Mouse (Mus musculus) urinary bladder, postnatal 36 days (tissue): ENCODE data around the gene Eprs.
A peak's percentile ranks its signal among the peaks of the same experiment; 100 is the strongest.

Source experiments
- DNase-seq, 2 experiments: peaks; one replicate each; pipeline ENCODE4 v3.0.0; 2022; ENCODE audit warnings: low spot score in 2 of 2, mixed read lengths in 1 of 2

The Eprs gene

DNA sequence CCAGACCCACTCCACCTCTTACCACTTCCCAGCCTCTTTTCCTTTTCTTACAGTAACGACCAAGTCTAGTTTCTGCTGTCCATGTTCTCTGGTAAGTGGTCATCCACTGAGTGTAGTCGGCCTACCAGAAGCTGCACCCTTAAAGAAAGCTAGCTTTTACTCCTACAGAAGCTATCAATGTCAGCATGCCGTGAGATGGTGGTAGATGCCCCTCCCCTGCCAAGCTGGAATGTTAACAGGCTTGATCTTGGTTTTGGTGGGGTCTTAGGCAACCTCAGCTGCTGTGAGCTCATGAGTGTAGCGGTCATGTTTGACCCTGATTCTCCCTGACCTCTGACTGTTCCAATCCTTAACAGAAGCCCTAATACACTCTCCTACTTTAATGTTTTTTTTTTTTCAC, 4.6 kb upstream of the Eprs start:
- DNase-seq = no peak

DNA sequence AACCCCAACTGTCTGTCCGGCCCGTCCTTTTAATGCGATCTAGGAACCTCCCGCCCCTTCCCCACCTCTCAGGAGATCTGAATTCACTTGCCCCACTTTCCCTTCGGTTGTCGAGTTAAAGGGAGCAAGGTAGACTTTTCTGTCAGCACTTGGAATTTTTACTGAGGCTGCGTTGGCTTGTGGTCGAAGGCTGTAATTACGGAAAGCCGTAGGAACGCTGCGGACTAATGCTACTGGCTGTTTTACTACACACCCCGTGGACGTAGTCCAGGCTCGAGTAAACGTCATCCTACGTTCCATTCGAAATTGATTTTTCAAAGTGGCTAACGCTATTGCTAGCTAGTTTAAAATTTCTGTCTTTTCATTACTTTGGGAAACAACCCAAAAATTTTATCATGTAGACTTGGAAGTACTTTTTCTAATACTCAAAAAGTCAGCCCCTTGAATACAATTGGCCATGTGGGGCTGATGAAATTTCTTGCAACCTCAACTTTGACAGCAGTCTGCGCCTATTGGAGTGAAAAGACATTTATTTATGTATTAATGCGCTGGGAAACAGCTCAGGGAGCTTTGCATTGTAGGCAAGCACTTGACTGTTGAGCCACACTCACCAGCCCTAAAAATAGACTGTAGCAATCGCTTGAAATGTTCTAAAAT, 810 bp downstream of the Eprs start:
- peak; percentile 20 to 35 for DNase-seq

DNA sequence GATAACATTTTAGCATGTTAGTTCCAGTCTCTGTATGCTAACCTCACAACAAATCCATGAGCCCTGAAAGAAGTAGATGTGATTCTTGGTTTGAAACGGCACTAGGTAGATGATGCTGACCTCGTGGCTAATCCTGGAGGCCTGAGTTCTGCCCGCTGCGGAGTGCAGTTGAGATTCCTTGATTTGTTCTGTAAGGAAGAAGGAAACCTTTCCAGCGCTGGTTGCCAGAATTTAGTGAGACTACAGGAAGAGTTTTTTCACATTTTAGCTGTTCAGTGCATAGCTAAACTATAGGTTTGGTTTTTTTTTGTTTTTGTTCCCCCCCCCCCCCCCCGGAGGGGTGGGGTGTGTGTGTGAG, 1.3 kb downstream of the Eprs start:
- DNase-seq = no peak

DNA sequence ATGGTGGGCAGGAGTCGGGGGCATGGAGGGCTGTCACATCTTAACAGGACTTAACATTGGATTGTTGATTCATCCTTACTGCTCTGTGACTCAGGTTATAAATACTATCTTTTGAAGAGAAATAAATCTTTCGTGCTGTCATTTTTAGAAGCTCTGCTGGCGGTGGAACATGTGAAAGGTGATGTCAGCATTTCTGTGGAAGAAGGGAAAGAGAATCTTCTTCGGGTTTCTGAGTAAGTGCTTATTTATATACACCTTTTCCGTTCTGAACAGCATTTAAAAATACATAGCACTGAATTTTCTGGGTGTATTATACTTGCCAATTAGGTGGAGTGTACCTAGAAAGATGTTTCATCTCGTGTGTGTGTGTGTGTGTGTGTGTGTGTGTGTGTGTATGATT, 4.5 kb downstream of the Eprs start:
- no peak for DNase-seq

DNA sequence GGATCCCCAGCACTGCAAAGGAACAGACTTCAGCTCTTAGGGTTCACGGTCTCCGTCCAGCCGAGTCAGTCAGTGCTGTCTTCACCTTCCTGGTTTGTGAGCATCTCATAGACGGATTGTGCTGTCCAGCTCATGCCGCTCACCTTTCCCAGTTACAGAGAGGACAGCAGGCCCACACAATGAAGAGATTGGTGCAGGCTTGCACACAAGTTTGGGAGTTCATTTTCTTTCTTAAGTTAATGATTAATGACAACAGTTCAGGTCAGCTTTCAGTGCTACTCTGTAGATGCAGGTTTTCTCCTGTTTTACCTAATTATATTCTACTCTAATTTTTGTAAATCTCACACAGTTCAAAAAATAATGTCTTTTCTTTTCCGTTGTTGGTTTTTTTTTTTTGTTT, 7.1 kb downstream of the Eprs start:
- no peak for DNase-seq

DNA sequence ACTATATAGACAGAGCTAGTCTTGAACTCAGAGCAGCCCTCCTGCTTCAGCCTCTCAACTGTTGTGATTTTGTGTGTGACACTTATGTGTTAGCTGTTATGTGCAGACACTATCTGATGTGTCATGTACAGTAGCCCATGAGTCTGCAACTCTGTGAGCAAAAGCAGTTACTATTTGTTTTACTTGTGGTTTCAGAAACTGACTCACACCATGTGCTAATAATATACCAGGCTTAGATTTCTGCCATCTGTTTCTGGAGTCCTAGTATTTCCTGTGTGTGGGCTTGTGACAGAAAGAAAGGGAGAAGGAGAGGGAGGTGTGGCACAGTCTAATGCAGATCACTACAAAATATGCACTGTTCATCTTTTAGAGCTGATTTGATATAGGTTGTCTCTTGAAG, 13.5 kb downstream of the Eprs start:
- no peak for DNase-seq

DNA sequence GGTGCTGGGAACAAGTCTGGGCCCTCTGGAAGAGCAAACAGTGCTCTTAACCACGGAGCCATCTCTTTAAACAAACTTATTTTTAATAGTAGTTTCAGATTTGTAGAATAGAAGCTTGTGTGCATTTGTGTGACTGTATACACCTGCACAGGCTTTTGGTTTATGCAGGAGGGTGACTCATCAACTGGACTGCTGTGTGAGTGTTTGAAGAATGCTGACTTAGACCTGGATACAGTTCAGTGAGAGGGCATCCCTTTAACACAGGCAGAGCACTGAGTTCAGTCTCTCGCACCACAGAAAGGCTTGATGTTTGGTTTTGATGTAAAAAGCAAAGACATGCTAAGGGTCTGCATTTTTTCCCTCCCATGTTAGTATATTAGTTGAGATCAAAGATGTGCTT, 14.6 kb downstream of the Eprs start:
- DNase-seq = no peak

DNA sequence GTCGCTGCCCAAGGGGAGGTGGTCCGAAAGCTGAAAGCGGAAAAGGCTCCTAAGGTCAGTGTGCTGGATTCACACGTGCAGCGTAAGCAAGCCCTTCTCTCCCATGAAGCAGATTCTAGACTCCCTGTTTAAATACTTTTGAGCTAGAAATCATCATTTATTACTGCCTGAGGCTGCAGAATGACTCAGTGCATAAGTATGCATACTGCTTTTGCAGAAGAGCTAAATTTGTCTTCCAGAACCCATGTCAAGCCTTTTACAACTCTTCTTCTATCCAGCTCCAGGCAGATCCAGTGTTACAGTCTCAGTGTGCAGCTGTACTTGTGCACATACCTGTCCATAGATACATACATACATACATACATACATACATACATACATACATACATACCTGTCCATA, 38.8 kb downstream of the Eprs start:
- DNase-seq = no peak

DNA sequence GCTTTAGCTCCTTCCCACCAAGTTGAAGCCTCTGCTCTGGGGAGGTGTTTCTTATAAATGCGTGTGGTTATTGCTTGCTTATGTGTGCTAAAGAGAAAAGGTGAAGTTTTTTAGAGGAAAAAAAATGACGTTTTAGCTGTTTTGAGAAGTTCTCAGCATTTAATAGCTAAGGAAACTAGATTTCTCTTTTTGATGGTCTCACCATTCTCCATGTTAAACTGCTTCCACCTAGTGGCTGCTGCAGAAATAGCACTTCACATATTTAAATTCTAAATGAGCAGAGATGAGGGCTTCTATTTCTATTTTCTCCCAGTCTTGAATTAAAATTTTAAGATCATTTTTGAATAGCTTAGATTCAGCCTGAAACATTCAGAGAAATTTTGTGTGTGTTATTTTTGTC, 41.2 kb downstream of the Eprs start:
- DNase-seq = no peak

DNA sequence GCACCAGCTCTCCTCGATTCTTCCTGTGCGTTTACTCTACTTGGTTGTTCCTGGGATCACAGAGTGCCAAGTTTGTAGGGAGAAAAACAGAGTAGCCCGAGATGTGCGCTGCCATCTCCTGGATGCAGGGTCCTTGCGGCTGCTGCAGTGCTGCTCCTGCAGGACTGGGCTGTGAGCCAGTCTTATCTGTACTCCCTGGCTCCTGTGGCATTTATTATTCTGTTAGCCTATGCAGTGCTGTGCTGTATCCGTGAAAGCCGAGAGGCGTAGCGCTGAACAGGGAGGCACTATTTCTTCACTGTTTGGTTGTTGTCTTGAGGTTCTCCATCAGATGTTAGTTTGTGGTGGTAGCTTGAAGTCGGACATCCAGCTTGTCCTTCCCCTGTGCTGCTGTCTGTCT, 43.1 kb downstream of the Eprs start:
- no peak for DNase-seq

DNA sequence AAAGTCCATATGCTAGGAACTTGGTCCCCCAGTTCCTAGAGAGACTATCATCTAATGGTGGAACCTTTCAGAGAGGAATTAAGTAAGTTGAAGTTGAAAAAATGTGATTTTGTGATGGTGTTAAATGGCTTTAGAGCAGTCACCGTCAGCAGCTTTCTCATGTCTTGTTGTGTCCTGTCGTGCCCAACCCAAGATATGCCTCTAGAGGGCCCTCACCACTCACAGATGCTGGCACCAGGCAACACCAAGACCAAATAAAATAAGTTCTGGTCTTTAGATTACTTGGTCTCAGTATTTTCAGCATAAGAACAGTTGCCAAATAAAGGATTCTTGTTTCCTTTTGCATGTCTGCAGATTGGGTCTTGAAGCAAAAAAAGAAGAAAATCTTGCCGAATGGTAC, 47.0 kb downstream of the Eprs start:
- DNase-seq = no peak

DNA sequence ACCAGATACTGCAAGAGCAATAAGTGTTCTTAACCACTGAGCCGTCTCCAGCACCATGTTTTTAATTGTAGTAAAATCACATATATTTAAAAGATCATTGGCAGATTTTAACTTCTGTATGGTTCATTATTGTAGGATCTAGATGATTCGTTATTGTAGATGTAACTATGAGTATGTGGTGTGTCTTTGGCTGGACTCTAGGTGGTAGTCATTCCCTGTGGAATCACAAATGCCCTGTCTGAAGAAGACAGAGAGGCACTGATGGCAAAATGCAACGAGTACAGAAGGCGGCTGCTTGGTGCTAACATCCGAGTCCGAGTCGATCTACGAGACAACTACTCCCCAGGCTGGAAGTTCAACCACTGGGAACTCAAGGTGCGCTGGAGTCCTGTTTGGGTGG, 55.2 kb downstream of the Eprs start:
- DNase-seq = no peak

DNA sequence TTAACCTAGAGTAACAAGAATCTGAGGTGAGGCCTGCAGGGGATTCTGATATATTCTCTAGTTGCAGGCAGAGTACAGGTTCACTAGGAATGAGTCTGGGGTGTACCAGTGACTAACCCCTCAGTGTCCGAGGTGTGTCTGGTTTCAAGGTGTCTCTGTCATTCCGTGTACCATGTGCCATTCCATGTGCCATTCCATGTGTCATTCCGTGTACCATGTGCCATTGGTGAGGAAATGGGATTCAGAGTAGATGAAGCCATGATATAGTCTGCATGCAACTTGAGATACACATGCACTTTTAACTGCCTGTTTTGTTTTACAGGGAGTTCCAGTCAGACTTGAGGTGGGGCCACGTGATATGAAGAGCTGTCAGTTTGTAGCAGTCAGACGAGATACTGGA, 57.0 kb downstream of the Eprs start:
- DNase-seq = no peak

DNA sequence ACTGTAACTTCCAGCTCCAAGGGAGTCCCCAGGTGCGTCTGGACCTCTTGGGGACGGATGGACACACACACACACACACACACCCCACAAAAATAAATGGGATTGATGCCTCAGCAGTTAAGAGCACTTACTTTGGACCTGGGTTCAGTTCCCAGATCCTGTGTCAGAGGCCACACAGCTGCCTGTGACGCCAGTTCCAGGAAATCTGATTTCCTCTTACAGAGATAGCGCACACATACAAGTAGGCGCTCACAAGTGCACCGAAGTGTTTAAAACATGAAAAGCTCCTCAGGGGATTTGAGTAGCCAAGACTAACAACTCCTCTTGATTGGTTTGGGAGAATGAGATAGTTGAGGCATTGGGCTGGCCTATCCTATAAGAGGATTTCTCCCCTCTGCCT, 57.9 kb downstream of the Eprs start:
- no peak for DNase-seq

DNA sequence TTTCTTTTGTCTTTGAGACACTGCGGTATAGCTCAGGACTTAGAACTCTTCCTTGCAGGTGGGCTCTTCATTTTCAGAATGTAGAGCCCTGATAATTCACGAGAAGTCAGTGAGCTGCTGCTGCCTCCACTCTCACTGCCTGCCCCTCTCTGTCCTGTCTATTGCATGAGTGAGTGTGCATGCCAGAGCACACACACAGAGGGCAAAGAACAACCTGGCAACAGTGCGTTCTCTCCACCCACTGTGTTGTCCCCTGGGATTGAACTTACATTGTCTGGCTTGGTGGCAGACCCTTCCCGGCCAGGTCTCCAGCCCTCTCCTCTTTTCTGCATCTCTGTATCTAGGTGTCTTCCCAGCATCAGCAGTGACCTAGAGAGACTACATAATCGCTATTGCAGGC, 63.7 kb downstream of the Eprs start:
- no peak for DNase-seq

DNA sequence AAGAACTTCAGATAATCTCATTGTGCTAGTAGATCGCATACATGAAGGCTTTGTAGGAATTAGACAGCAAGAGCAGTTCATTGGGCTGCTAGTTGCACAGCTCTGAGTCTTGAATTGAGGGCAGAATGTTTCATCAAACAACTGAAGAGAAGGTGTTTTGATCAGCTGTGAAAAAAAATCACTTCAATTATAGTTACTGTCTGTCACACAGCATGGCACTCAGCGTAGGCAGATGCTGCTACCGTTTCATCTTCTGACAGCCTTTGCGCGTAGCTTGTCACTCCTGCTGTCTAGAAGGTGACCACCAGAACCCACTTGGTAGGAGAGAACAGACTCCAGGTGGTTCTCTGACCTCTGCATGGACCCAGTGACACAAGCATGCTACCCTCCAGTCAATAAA, 67.6 kb downstream of the Eprs start:
- DNase-seq = no peak

DNA sequence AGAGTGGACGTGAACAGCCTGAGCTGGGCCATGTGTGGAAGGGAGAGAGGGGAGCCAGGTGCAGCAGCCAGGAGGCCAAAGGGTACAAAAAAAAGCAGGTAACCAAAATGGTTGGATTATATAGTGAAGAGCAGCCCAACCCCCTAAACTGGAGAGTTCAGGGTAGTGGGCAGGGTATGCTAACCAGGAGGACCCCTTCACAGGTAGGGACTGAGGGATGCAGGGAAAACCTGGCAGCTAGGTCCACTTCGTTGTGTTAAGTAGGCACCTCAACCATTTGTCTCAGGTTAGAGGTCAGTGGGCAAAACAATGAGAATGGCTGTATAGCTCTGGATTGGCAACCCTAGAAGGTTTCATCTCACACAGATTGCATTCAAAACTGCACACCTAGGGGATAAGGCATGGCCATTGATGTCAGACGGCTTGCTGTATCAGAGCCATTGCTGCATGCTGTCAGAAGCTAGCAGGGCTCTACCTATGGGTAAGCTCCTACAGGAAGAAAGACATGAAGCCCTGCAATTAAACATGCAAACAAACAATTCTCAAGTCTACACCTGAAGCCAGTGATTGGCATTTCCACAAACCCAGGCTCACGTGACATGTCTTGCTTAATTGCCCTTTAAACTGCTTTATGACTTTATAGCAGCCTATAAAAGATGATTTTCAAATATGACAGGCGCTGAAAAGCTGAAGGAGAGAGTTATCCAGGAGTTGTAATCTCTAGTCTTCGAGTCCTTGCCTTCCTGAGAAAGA, 68.6 kb downstream of the Eprs start:
- DNase-seq = no peak

DNA sequence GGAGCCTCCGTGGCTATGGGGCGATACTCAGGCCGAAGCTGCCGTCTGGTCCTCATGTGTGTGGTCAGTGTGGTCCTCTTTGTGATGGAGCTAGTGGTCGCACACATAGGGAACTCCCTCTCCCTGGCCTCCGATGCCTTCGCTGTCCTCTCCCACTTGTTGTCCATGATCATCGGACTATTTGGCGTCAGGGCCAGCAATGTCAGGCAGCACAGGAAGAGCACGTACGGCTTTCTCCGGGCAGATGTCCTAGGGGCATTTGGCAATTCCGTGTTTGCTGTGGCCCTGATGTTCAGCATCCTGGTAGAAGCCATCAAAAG, 69.1 kb downstream of the Eprs start:
- DNase-seq = no peak

DNA sequence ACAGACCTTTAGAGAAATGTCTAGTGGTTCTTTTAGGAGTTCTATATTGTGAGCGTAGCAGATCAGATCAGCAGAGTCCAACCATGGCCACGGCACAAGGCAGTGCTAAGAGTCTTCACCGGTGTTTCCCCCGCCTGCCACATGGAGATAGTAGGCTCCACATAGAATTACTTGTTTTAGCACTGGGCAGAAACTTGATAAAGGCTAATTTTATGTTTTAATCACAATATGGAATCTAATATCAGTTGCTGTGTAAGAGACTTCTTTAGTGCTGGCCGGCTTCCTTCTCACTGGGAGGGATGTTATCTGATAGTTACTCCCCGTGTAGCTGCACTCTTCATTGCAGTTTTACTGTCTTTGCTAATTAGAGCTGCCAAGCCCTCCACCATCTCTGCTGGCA, 70.3 kb downstream of the Eprs start:
- no peak for DNase-seq

DNA sequence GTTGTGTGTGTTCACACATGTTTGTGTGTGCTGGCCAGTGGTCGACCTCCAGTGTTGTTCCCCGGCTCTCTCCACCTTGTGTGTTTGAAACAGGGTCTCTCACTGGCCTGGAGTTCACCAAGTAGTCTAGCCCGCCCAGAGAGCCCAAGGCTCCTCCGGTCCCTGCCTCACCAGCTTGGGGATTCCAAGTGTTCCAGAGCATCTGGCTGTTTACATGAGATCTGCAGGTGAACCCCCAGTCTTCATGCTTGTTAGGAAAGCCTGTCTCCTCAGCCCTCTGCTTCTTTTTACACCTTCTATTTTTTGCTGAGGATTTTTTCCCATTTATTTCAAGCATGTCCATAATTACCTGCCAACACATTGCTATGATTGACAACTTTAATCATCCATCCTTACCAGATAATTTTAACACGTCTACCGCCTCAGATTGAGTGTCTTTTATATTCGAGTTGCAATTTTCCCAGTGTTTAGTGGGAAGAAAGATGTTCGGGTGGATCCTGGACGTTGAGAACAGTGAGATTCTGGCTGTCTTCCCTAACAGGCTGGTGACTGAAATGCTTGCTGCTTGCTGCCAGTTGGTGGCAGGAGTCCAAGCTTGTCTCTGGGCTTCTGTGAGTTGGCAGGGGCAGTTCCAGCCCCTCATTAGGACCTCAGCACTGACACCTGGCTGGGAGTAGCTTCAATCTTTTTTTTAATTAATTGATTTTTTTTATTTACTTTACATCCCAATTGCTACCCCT, 76.2 kb downstream of the Eprs start:
- DNase-seq = no peak

DNA sequence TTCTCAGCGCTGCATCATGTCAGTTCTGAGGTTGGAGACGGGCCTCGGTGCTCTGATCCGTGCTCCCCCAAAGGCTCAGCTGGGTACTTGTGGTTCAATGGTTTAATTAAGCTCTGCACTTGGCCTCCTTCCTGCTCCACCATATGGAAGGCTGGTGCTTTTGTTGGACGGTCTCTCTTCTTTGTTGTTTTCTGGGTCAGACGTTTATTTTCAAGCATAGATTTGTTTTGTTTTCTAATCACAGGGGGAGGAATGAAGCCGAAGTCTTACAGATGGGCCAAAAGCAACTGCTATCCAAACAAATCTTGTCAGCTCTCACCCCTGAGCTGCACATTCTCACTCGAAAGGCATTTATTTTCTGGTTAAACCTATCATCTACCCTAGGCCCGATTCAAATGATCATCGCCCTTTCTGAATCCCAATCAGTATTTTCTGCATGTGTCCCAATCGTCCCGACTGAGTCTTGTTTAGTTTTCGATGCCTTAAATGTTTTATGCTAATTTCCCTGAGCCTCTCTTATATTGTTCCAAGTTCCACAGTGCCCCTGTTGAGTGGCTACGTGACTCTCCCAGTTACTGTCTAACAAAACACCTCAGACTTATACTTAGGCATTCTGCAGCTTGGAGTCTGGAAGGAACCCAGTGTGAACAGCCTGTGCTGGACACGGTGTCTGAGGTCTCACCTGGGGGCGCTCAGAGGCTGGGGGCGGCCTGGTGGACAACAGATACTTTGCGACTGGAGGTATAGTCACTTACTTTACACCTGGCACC, 79.0 kb downstream of the Eprs start:
- DNase-seq = no peak

DNA sequence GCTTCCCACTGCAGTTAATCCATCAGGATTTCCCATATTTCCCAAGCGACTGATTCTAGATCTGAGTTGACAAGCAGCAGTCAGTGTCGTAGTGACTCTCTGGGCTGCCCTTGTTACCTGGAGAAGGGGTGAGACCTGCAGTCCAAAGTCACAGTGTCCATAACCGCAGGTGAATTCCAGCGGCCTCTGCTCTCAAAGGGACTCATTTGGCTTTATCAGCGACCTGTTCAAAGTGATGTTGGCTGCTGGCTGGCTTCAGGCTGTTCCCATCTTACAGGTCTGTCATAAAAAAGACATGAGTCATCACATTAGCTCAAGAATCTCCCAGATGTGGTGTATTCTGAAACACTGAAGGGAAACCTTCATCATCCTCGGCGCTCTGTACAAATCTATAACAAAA, 86.1 kb downstream of the Eprs start:
- no peak for DNase-seq

DNA sequence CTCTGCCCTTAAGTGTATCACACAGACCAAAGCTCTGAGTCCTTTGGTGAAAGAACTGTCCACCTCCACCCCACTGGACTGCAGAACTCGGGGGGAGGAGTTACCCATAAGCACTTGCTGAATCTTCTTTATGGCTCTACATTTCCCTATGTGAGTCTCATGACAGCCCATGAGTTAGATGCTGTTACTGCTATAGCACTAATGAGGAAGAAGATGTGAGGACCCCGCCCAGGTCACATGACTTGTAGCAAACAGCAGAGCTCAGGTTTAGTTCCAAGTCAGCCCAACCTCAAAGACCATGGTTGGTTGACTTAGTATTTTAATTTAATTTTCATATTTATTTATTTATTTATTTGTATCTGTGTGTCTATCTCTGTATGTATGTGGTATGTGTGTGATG, 86.9 kb downstream of the Eprs start:
- DNase-seq = no peak
